Mouse (Mus musculus) forebrain, embryonic 16.5 days (tissue): ENCODE measurements around the gene Tmem120a. TPM values are rescaled to one million over a fixed set of nuclear protein-coding genes. Genes with fewer than 3 reads are reported as not detected.

Experiments
- ATAC-seq: fragments of 200-750 bp; cut with Nextera tagmentation; 2 replicates; pipeline ENCODE4 v1.8.0; 2017; ENCODE audit warnings: mild to moderate bottlenecking, moderate library complexity
- H3K27ac ChIP-seq: fragments of 300-500 bp; sonication (generic); 2 replicates; pipeline ENCODE4 v1.5.1; 2014; ENCODE audit warnings: low read length, control low read depth
- H3K27me3 ChIP-seq: fragments of 300-500 bp; sonication (generic); replicated peaks from 2 replicates; pipeline ENCODE4 v1.6.1; 2014; ENCODE audit warnings: low read length; ENCODE audit not compliant: control insufficient read depth, insufficient read depth
- H3K36me3 ChIP-seq: fragments of 300-500 bp; sonication (generic); 2 replicates; pipeline ENCODE4 v1.6.1; 2014; ENCODE audit not compliant: control insufficient read depth, insufficient read depth
- H3K4me1 ChIP-seq: fragments of 300-500 bp; sonication (generic); replicated peaks from 2 replicates; pipeline ENCODE4 v1.6.1; 2014; ENCODE audit warnings: low read length; ENCODE audit not compliant: control insufficient read depth, insufficient read depth
- H3K4me2 ChIP-seq: fragments of 300-500 bp; sonication (generic); 2 replicates; pipeline ENCODE4 v1.6.1; 2014; ENCODE audit warnings: mild to moderate bottlenecking, low read length, control low read depth
- H3K4me3 ChIP-seq: fragments of 300-500 bp; sonication (generic); replicated peaks from 2 replicates; pipeline ENCODE4 v1.5.1; 2014; ENCODE audit warnings: mild to moderate bottlenecking, low read length, control low read depth
- H3K9ac ChIP-seq: fragments of 300-500 bp; sonication (generic); replicated peaks from 2 replicates; pipeline ENCODE4 v1.6.1; 2014; ENCODE audit warnings: low read depth, low read length, control low read depth
- H3K9me3 ChIP-seq: fragments of 300-500 bp; sonication (generic); 2 replicates; pipeline ENCODE4 v1.6.1; 2016; ENCODE audit warnings: low read length; ENCODE audit not compliant: control insufficient read depth
- WGBS: fragments of 180-500 bp; shearing (Covaris S2); extraction: QIAGEN DNeasy Blood & Tissue Kit; methylation state at CpG from one replicate; pipeline ENCODE4 v1.1.7; 2014; 5-methylcytosine and 5-hydroxymethylcytosine counted together
- polyA plus RNA-seq: library from polyadenylated mRNA; unstranded; fragments of >200 nt; fragmentation: Nextera tagmentation; extraction: Ambion mirVana; gene quantifications from 2 replicates; pipeline ENCODE4 v1.2.1, GENCODE M21; 2015

Gene Tmem120a
- polyA plus RNA-seq, 1 experiment from 2014 or later: 82.9 TPM

DNA sequence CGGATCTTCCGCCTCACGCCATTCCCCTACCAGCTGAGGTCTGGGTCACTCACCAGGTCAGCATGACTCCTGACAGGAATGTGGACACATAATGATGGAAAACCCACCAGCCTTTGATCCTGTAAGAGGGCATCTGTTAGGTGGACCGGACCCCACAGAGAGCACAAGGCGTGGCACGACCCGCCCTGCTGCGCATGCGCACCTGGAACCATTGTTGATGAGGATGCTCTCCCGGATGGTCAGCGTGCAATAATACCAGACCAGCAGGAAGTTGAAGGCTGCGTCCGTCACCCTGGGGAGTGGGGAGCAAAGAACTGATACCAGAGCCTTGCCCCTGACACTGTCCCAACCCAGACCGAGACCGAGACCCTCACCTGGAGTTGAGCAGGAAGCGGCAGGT, 7.7 kb downstream of the Tmem120a start:
- 94% methylated on average over 16 of the region's 16 CpGs for WGBS
- H3K36me3 ChIP-seq: peaks cover 54% of the 10 kb centered on the region

DNA sequence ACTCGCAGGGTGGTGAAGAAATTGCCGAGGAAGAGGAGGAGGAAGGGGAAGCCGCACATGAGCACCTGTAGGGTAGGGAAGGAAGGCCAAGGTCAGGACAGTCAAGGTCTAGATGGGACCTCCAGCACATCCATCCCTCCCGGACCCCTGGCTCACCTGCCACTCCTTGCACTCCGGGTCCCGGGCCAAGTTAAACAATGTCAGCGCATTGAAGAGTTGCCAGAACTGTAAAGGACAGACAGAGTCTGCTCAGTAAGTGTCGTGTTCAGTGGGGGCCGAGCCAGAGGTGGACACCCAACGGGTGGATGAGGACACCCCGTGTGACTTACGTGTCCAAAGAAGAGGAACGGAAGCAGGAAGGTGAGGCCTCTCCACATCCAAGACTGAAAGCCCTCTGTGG, 8.5 kb downstream of the Tmem120a start:
- Histone ChIP-seq H3K36me3 (peaks cover 55% of the 10 kb centered on the region), H3K27me3 (no peaks in the 10 kb centered on the region)

More for the DNA sequence above, 7.7 kb downstream of the Tmem120a start:
- H3K27ac ChIP-seq: no peak overlapping the region
- no peak overlapping the region for H3K4me2 ChIP-seq
- ATAC-seq: no peak
- H3K27me3 ChIP-seq: no peaks in the 10 kb centered on the region
- H3K9ac ChIP-seq: no peak overlapping the region
- H3K4me3 ChIP-seq: no peak overlapping the region
- no peaks in the 10 kb centered on the region for H3K4me1 ChIP-seq
- no peaks in the 10 kb centered on the region for H3K9me3 ChIP-seq

DNA sequence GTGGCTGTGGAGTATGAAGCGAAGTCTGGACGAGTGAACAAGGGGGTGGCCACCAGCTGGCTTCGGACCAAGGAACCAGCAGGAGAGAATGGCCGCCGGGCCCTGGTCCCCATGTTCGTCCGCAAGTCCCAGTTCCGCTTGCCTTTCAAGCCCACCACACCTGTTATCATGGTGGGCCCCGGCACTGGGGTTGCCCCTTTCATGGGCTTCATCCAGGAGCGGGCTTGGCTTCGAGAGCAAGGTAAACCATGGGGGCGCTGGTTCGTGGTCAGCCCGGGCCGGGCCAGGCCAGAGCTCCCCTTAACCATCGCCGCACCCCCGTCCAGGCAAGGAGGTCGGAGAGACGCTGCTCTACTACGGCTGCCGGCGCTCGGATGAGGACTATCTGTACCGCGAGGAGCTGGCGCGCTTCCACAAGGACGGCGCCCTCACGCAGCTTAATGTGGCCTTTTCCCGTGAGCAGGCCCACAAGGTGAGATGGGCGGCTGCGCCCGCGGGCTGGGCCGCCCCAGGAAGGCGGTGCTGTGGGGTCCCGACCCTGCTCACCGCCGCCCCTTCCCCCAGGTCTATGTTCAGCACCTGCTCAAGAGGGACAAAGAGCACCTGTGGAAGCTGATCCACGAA, 10.1 kb downstream of the Tmem120a start:
- no peak overlapping the region for H3K9ac ChIP-seq
- WGBS: 96% methylated on average over 41 of the region's 42 CpGs
- no peak overlapping the region for H3K27ac ChIP-seq
- H3K9me3 ChIP-seq: no peaks in the 10 kb centered on the region
- no peak overlapping the region for H3K4me2 ChIP-seq
- no peak for ATAC-seq
- no peaks in the 10 kb centered on the region for H3K27me3 ChIP-seq
- no peak overlapping the region for H3K4me3 ChIP-seq
- no peaks in the 10 kb centered on the region for H3K4me1 ChIP-seq
- peaks cover 54% of the 10 kb centered on the region for H3K36me3 ChIP-seq

More for the DNA sequence above, 8.5 kb downstream of the Tmem120a start:
- no peak overlapping the region for H3K4me3 ChIP-seq
- H3K4me2 ChIP-seq: no peak overlapping the region
- ATAC-seq: no peak
- WGBS: 90% methylated on average over 13 of the region's 13 CpGs
- H3K9ac ChIP-seq: no peak overlapping the region
- no peaks in the 10 kb centered on the region for H3K9me3 ChIP-seq
- H3K27ac ChIP-seq: no peak overlapping the region
- H3K4me1 ChIP-seq: no peaks in the 10 kb centered on the region

DNA sequence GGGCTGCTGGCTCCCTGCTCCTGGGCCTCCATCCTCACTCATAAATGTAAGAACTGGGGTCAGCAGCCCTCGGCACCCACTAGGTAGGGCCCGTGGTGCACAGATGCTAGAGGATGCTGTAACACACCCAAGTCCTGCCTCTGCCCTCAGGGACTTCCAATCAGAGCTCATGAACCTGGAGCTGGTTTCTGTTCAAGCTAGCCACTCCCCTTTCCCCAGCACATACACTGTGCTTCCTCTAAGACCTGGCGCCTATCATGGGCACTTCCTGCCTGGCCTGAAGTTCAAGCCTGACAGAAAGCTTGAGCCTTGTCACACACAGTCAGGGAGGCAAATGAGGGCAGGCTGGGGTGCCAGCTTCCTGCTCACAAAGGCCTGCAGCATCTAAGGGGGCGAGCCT, 11.2 kb downstream of the Tmem120a start:
- Histone ChIP-seq H3K9ac (no peak overlapping the region), H3K27ac (no peak overlapping the region), H3K4me1 (no peaks in the 10 kb centered on the region), H3K27me3 (no peaks in the 10 kb centered on the region), H3K4me2 (no peak overlapping the region), H3K36me3 (peaks cover 54% of the 10 kb centered on the region), H3K4me3 (no peak overlapping the region), H3K9me3 (no peaks in the 10 kb centered on the region)
- 84% methylated on average over 4 of the region's 4 CpGs for WGBS
- ATAC-seq: no peak

DNA sequence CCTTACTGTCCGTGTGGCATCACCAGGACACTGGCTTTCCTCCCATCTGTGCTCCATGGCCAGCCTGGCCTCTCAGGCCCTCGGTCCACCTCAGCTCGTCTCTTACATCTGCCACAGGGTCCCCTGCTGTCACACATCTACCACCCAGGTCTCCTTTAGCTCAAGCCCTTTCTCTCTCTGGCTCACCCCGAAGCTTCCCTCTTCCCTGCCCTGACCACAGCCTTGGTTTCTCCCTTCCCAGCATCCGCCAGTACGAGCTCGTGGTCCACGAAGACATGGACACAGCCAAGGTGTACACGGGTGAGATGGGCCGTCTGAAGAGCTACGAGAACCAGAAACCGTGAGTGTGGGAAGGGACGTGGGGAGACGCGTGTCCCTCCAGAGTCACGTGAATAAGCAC, 12.9 kb downstream of the Tmem120a start:
- no peak overlapping the region for H3K27ac ChIP-seq
- no peaks in the 10 kb centered on the region for H3K27me3 ChIP-seq
- H3K9me3 ChIP-seq: no peaks in the 10 kb centered on the region
- peaks cover 47% of the 10 kb centered on the region for H3K36me3 ChIP-seq
- no peak for ATAC-seq
- 95% methylated on average over 16 of the region's 16 CpGs for WGBS
- no peak overlapping the region for H3K4me2 ChIP-seq
- no peak overlapping the region for H3K9ac ChIP-seq
- H3K4me3 ChIP-seq: no peak overlapping the region
- H3K4me1 ChIP-seq: peaks cover 10% of the 10 kb centered on the region

DNA sequence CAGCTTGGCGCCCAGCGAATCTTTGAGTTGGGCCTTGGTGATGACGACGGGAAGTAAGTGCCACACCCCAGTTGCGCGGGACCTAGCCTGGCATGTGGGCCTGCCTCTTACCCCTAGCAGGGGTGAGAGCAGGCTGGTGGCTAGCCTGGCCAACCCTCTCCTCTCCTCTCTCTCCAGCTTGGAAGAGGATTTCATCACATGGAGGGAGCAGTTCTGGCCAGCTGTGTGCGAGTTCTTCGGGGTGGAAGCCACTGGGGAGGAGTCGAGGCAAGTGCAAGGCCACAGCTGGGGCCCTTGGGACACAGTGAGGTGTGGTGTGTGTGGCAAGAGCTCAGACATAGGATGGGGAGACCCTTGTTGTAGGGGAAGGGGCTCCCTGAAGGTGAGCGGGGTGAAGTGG, 13.3 kb downstream of the Tmem120a start:
- Histone ChIP-seq H3K4me2 (no peak overlapping the region), H3K27me3 (no peaks in the 10 kb centered on the region), H3K9me3 (no peaks in the 10 kb centered on the region), H3K27ac (no peak overlapping the region), H3K36me3 (peaks cover 45% of the 10 kb centered on the region), H3K9ac (no peak overlapping the region), H3K4me3 (no peak overlapping the region), H3K4me1 (peaks cover 14% of the 10 kb centered on the region)
- 95% methylated on average over 10 of the region's 10 CpGs for WGBS
- ATAC-seq: no peak

DNA sequence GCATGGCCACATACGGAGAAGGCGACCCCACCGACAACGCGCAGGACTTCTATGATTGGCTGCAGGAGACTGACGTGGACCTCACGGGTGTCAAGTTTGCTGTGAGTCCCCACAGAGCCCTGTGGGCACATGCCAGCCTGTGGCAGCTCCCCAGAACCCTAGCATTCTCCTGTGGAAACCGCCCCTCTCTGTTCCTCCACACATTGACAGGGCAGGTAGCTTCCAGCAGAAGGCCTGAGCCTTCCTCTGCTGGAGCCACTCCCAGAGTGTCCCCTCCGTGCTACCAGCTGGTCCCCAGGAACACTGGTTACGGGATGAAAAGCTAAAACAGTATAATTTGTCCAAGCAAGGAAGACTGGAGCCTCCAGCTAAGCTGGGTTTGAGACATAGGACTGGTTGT, 14.0 kb downstream of the Tmem120a start:
- no peak overlapping the region for H3K27ac ChIP-seq
- H3K4me3 ChIP-seq: no peak overlapping the region
- no peak for ATAC-seq
- H3K27me3 ChIP-seq: no peaks in the 10 kb centered on the region
- H3K9ac ChIP-seq: no peak overlapping the region
- H3K36me3 ChIP-seq: peaks cover 42% of the 10 kb centered on the region
- peaks cover 20% of the 10 kb centered on the region for H3K4me1 ChIP-seq
- H3K9me3 ChIP-seq: no peaks in the 10 kb centered on the region
- WGBS: 94% methylated on average over 10 of the region's 10 CpGs
- H3K4me2 ChIP-seq: no peak overlapping the region

DNA sequence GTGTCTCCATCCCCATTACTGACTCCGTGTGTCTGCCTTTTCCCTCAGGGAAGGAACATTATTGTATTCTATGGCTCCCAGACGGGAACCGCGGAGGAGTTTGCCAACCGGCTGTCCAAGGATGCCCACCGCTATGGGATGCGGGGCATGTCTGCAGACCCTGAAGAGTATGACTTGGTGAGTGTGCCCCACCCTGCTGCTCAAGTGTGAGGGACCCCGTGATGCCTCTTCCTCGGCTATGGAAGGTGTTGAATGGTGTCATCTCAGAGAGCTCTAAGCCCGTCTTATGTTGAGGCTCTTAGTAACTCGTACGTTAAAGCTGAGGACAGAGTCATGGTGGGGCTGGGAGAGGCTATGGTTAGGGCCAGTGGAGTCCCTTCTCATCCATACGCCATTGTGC, 14.9 kb downstream of the Tmem120a start:
- no peaks in the 10 kb centered on the region for H3K9me3 ChIP-seq
- peaks cover 34% of the 10 kb centered on the region for H3K36me3 ChIP-seq
- no peak overlapping the region for H3K9ac ChIP-seq
- ATAC-seq: no peak
- peaks cover 29% of the 10 kb centered on the region for H3K4me1 ChIP-seq
- no peak overlapping the region for H3K4me2 ChIP-seq
- H3K27me3 ChIP-seq: no peaks in the 10 kb centered on the region
- H3K4me3 ChIP-seq: no peak overlapping the region
- H3K27ac ChIP-seq: no peak overlapping the region
- WGBS: 90% methylated on average over 13 of the region's 13 CpGs

DNA sequence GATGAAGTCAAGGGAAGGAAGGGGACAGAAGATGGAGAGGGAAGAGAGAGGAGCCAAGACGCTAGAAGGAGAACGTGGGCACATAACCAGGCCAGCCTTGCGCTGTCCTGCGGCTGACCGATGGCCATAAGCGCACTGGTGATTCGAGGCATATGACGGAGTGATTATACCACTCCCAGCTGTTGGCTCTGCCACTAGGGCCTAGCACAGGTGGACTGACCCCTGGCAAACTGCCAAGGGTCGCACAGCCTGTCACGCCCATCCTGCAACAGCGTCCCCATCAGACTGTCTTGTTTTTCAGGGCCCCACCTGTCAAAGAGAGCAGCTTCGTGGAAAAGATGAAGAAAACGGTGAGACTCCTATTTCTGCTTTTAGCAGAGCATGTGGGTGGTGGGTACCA, 15.9 kb downstream of the Tmem120a start:
- H3K4me1 ChIP-seq: peaks cover 35% of the 10 kb centered on the region
- peaks cover 24% of the 10 kb centered on the region for H3K36me3 ChIP-seq
- no peaks in the 10 kb centered on the region for H3K27me3 ChIP-seq
- H3K9me3 ChIP-seq: no peaks in the 10 kb centered on the region
- 93% methylated on average over 13 of the region's 13 CpGs for WGBS
- no peak overlapping the region for H3K4me2 ChIP-seq
- ATAC-seq: no peak
- no peak overlapping the region for H3K9ac ChIP-seq
- H3K27ac ChIP-seq: no peak overlapping the region
- H3K4me3 ChIP-seq: no peak overlapping the region

DNA sequence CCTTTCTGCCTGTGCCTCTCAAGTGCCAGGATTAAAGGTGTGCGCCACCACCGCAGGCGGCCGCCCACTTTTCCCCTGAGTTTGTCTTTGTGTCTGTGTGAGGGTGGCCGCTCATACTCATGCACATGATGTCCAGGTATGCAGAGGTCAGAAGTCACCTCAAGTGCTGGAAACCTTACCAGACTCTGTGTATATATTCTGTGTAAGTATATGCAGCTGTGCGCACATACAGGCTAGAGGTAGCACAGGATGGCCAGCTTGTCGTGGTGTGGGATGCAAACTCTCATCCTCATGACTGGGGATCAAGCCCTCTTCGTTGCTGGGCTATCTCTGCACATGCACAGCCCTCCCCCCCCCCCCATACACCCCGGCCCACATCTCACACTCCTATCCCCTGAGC, 16.4 kb downstream of the Tmem120a start:
- no peak overlapping the region for H3K27ac ChIP-seq
- 90% methylated on average over 9 of the region's 9 CpGs for WGBS
- no peak for ATAC-seq
- no peaks in the 10 kb centered on the region for H3K9me3 ChIP-seq
- H3K4me1 ChIP-seq: peaks cover 35% of the 10 kb centered on the region
- no peak overlapping the region for H3K9ac ChIP-seq
- H3K4me3 ChIP-seq: no peak overlapping the region
- no peak overlapping the region for H3K4me2 ChIP-seq
- H3K27me3 ChIP-seq: no peaks in the 10 kb centered on the region
- peaks cover 21% of the 10 kb centered on the region; the same call in 1 of the 2 replicates for H3K36me3 ChIP-seq
